Mouse (Mus musculus) heart, embryonic 16.5 days (tissue): ENCODE results near the gene Elf2. TPM values are rescaled to one million over a fixed set of nuclear protein-coding genes. Genes with fewer than 3 reads are reported as not detected.

Experiments
- ATAC-seq: fragments of 200-750 bp; cut with Nextera tagmentation; replicated peaks from 2 replicates; pipeline ENCODE4 v1.8.0; 2017; ENCODE audit warnings: moderate number of reproducible peaks; ENCODE audit not compliant: insufficient read depth, low FRiP score; ENCODE audit errors: extremely low read depth
- H3K27ac ChIP-seq: fragments of 300-500 bp; sonication (generic); 2 replicates; pipeline ENCODE4 v1.5.1; 2014; ENCODE audit warnings: mild to moderate bottlenecking, low read length, control low read depth, moderate library complexity
- H3K27me3 ChIP-seq: fragments of 300-500 bp; sonication (generic); 2 replicates; pipeline ENCODE4 v1.6.1; 2014; ENCODE audit warnings: low read length, mixed read lengths; ENCODE audit not compliant: control insufficient read depth, insufficient read depth
- H3K36me3 ChIP-seq: fragments of 300-500 bp; sonication (generic); 2 replicates; pipeline ENCODE4 v1.6.1; 2014; ENCODE audit not compliant: control insufficient read depth, insufficient read depth
- H3K4me1 ChIP-seq: fragments of 300-500 bp; sonication (generic); 2 replicates; pipeline ENCODE4 v1.6.1; 2014; ENCODE audit warnings: low read length, mixed read lengths; ENCODE audit not compliant: control insufficient read depth, insufficient read depth
- H3K4me2 ChIP-seq: fragments of 300-500 bp; sonication (generic); 2 replicates; pipeline ENCODE4 v1.6.1; 2014; ENCODE audit warnings: low read depth, mild to moderate bottlenecking, control low read depth, low read length
- H3K4me3 ChIP-seq: fragments of 300-500 bp; sonication (generic); 2 replicates; pipeline ENCODE4 v1.5.1; 2014; ENCODE audit warnings: mild to moderate bottlenecking, control low read depth, low read length
- H3K9ac ChIP-seq: fragments of 300-500 bp; sonication (generic); 2 replicates; pipeline ENCODE4 v1.6.1; 2014; ENCODE audit warnings: low read length, control low read depth
- H3K9me3 ChIP-seq: fragments of 300-500 bp; sonication (generic); replicated peaks from 2 replicates; pipeline ENCODE4 v1.6.1; 2016; ENCODE audit warnings: low read length; ENCODE audit not compliant: control insufficient read depth
- WGBS: fragments of 180-500 bp; shearing (Covaris S2); extraction: QIAGEN DNeasy Blood & Tissue Kit; methylation state at CpG from one replicate; pipeline ENCODE4 v1.1.7; 2014; 5-methylcytosine and 5-hydroxymethylcytosine counted together
- polyA plus RNA-seq: library from polyadenylated mRNA; unstranded; fragments of >200 nt; fragmentation: Nextera tagmentation; extraction: Ambion mirVana; gene quantifications from 2 replicates; pipeline ENCODE4 v1.2.1, GENCODE M21; 2015

Elf2 gene
- polyA plus RNA-seq, 1 experiment from 2014 or later, result 53.4 TPM

DNA sequence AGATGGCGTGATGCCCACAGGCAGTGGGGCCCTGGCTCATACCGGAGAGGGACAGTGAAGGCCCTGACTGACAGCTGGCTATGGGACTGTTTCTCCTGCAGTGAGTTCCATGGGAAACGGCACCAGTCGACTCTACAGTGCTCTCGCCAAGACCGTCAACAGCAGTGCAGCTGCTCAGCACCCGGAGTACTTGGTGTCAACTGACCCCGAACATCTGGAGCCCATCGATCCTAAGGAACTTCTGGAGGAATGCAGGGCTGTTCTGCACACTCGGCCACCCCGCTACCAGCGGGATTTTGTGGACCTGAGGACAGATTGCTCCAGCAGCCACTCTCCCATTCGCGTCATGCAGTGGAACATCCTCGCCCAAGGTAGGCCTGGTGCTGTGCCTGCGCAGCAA, 92.8 kb downstream of the Elf2 start:
- 71% methylated on average over 16 of the region's 16 CpGs for WGBS
- Histone ChIP-seq H3K27ac (no peak overlapping the region), H3K4me3 (no peak overlapping the region), H3K4me1 (peaks cover 3% of the 10 kb centered on the region), H3K36me3 (peaks cover 27% of the 10 kb centered on the region), H3K4me2 (no peak overlapping the region), H3K9ac (no peak overlapping the region), H3K27me3 (no peaks in the 10 kb centered on the region), H3K9me3 (no peaks in the 10 kb centered on the region)
- peak; percentile 41; the same call in 1 of the 2 replicates for ATAC-seq

DNA sequence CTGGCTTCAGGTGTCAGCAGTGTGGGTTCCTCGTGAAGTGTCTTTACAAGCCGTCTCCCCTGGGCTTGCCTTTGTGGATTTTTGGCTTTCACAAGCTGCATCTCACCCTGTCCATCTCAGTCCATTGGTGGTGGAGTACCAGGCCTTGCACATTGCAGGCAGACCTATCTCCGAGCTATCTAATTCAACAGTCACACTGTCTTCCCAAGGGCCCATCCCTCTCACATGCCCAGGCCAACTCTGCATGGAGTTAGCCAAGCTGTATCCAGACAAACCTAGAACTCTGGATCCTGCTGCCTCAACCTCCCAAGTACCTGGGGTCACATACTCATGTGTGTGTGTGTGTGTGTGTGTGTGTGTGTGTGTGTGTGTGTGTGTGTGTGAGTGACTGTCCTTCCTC, 100.9 kb downstream of the Elf2 start:
- ATAC-seq, result no peak
- Histone ChIP-seq H3K4me2 (no peak overlapping the region), H3K27ac (no peak overlapping the region), H3K27me3 (no peaks in the 10 kb centered on the region), H3K9ac (no peak overlapping the region), H3K4me3 (no peak overlapping the region), H3K4me1 (peaks cover 8% of the 10 kb centered on the region), H3K9me3 (no peaks in the 10 kb centered on the region), H3K36me3 (no peaks in the 10 kb centered on the region)
- WGBS, result 98% methylated on average over 3 of the region's 3 CpGs

- Histone ChIP-seq H3K4me1 (peaks cover 16% of the 10 kb centered on the region), H3K36me3 (no peaks in the 10 kb centered on the region), H3K9ac (no peak overlapping the region), H3K9me3 (no peaks in the 10 kb centered on the region), H3K4me3 (no peak overlapping the region), H3K4me2 (no peak overlapping the region), H3K27ac (no peak overlapping the region), H3K27me3 (no peaks in the 10 kb centered on the region)
- no peak for ATAC-seq
- 84% methylated on average over 7 of the region's 7 CpGs for WGBS
Observed at GRCm38 (mm10) chr3:51238515-51238914, 101.9 kb downstream of the Elf2 start.

DNA sequence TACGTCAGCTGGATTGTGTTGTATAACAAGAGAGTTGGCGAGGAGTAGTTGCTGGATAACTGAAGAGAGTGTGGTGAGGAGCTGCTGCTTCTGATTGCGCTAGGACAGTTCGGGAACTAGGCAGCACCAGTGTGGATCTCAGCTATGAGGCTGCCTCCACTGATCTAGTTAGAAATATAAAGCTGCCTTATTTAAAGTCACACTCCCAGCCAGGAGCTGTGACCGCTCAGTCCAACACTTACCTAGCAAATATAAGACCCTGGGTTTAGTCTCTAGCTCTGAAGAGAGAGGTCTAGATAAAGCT, 105.8 kb downstream of the Elf2 start:
- Histone ChIP-seq H3K36me3 (no peaks in the 10 kb centered on the region), H3K9me3 (no peaks in the 10 kb centered on the region), H3K4me1 (peaks cover 38% of the 10 kb centered on the region), H3K27ac (peak overlapping the region; percentile 98), H3K9ac (peak overlapping the region; percentile 21; the same call in 1 of the 2 replicates), H3K4me2 (no peak overlapping the region; the same call in 1 of the 2 replicates), H3K4me3 (no peak overlapping the region), H3K27me3 (no peaks in the 10 kb centered on the region)
- peak; percentile 5; the same call in 1 of the 2 replicates for ATAC-seq
- 66% methylated on average over 5 of the region's 5 CpGs for WGBS

DNA sequence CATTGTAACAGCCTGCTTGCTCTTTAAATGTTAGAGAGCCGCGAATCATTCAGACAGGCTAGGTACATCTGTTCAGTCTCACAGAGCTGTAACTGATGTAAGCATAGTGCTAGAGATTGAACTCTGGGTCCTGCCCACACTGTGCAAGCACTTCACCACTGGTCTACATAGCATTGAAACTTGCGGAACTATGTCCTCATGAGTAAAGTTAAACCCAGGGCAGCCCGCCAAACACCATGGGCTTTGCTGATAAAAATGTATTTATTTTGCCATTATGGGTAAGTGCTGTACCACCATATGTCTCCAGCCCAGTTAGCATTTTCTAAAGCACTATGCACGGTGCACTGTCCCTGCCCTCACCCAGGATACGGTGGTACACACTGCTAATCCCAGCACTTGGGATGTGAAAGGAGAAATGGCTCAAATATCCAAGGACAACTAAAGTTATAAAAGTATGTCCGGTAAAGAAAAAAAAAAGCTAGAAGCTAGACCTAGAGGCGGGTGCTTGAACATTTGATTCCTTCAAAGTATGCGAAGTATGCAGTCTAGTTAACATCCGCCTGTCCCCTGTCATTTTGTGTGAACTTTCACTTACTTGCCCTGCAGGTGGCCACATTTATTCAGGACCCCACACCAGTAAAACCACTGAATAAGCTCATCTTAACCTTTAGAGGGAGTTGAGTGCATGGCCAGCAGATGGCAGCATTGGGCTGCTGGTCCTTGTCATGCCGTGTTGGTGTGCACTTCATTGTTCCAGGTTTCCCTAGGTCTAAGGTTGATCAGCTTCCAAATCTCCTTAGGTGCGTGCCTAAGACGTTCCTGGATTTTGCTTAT, 106.3 kb downstream of the Elf2 start:
- H3K4me1 ChIP-seq, result peaks cover 40% of the 10 kb centered on the region
- WGBS, result 19% methylated on average over 13 of the region's 13 CpGs
- peak; percentile 54 for ATAC-seq
- peak overlapping the region; percentile 98 for H3K27ac ChIP-seq
- H3K9ac ChIP-seq, result peak overlapping the region; percentile 64
- no peaks in the 10 kb centered on the region for H3K27me3 ChIP-seq
- no peaks in the 10 kb centered on the region for H3K36me3 ChIP-seq
- H3K4me2 ChIP-seq, result peak overlapping the region; percentile 50
- H3K9me3 ChIP-seq, result no peaks in the 10 kb centered on the region
- peak overlapping the region; percentile 4; the same call in 1 of the 2 replicates for H3K4me3 ChIP-seq

DNA sequence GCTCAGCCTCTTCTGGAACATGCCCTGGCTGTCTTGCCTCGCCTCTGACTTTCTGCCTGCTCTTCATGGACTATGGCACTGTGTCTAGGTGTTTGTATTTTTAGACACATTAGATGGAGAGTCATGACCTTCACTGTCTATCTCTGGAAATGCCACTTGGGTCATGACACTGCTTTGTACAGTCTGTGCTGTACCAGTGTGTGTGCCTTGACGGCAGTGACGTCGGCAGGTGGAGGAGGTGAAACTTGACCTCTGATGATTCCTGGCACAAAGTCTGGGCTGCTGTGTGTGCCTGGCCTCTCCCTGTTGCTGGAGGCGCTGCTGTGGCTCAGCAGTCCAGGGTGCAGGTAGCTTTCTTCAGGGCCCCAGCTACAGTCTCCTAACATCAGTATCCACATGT, 107.0 kb downstream of the Elf2 start:
- H3K36me3 ChIP-seq, result no peaks in the 10 kb centered on the region
- H3K9ac ChIP-seq, result peak overlapping the region; percentile 64
- H3K4me3 ChIP-seq, result peak overlapping the region; percentile 4; the same call in 1 of the 2 replicates
- no peaks in the 10 kb centered on the region for H3K9me3 ChIP-seq
- WGBS, result 29% methylated on average over 5 of the region's 5 CpGs
- peak; percentile 87 for ATAC-seq
- H3K4me1 ChIP-seq, result peaks cover 40% of the 10 kb centered on the region
- no peaks in the 10 kb centered on the region for H3K27me3 ChIP-seq
- peak overlapping the region; percentile 50 for H3K4me2 ChIP-seq
- peak overlapping the region; percentile 98 for H3K27ac ChIP-seq

DNA sequence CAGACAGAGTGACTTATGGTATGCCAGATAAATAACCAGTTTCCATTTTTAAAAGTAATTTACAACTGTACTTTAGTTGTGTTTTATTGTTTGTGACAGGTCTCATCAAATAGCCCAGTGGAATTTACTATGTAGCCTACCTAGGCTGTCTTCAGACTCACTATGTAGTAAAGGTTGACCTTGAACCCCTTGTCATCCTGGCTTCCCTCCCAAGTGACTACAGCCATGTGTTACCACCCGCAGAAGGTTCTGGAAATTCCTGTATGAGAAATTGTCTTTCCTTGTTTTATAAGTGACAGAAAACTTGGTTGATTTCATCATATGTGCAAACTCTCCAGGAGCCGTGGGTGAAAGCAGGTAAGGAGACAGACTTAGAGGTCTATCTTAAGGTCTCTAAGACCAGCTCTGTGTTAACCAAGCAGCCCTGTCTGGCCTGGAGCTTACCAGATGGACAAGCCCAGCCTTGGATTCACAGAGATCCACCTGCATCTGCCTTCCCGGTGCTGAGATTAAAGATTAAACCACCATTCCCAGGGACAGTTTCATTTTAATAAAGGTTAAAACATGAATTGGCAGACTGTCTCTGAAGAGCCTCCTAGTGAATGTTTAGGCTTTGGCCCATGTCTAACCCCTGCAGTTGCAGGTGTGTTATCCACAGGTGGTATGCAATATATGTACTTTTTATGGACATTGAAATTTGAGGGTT, 108.1 kb downstream of the Elf2 start:
- Histone ChIP-seq H3K4me3 (no peak overlapping the region), H3K27ac (peak overlapping the region; percentile 98), H3K9ac (no peak overlapping the region; the same call in 1 of the 2 replicates), H3K36me3 (no peaks in the 10 kb centered on the region), H3K27me3 (no peaks in the 10 kb centered on the region), H3K4me1 (peaks cover 38% of the 10 kb centered on the region), H3K4me2 (no peak overlapping the region), H3K9me3 (no peaks in the 10 kb centered on the region)
- no peak for ATAC-seq
- 88% methylated on average over 3 of the region's 3 CpGs for WGBS

- Histone ChIP-seq H3K4me1 (peaks cover 38% of the 10 kb centered on the region), H3K4me3 (no peak overlapping the region), H3K9ac (no peak overlapping the region; the same call in 1 of the 2 replicates), H3K36me3 (no peaks in the 10 kb centered on the region), H3K27ac (peak overlapping the region; percentile 24), H3K4me2 (no peak overlapping the region), H3K9me3 (no peaks in the 10 kb centered on the region), H3K27me3 (no peaks in the 10 kb centered on the region)
- no peak for ATAC-seq
- 54% methylated on average over 3 of the region's 3 CpGs for WGBS
Observed at GRCm38 (mm10) chr3:51231499-51231898, 109.0 kb downstream of the Elf2 start.

DNA sequence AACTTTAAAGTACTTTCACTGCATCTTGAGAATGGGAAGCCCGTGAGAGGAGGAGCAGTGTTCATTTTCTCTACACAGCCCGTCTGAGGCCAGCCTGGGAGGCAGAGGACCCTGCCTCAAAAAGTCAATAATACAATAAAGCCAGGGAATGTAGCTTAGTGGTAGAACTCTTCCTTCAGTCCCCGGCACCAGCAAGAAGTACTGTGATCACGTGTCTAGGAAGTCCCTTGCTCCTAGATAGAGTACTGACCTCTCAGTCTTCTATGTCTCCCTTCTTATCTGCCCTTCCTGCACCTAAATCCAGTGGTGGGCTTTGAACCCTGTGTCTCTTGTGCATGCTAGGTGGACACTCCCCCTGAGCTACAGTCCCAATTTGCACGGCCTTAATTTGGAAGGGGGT, 109.6 kb downstream of the Elf2 start:
- Histone ChIP-seq H3K4me3 (no peak overlapping the region), H3K9ac (0 out of 2 replicates have a peak overlapping the region, but pooled peaks have one; percentile 24), H3K27me3 (no peaks in the 10 kb centered on the region), H3K4me1 (peaks cover 41% of the 10 kb centered on the region), H3K27ac (peak overlapping the region; percentile 24), H3K36me3 (no peaks in the 10 kb centered on the region), H3K9me3 (no peaks in the 10 kb centered on the region), H3K4me2 (no peak overlapping the region)
- ATAC-seq, result no peak
- WGBS, result 66% methylated on average over 5 of the region's 5 CpGs
